Mouse (Mus musculus) adrenal gland, adult 8-10 months (tissue): ENCODE data around the gene Themis3. TPM values are rescaled to one million over a fixed set of nuclear protein-coding genes. Genes with fewer than 3 reads are reported as not detected.
"Not testable (repeated sequence)": the region's sequence is repeated elsewhere in the genome, so short reads cannot be mapped to it uniquely, and the experiment has no call there.

ENCODE experiments used
- DNase-seq: peaks from one replicate; pipeline ENCODE4 v3.0.0; 2022
- total RNA-seq, 4 experiments: library from RNA; stranded (reverse); gene quantifications; 2 replicates each; pipeline ENCODE4 v1.2.4; 2022

Gene Themis3
- total RNA-seq, 4 experiments from 2014 or later: not detected

DNA sequence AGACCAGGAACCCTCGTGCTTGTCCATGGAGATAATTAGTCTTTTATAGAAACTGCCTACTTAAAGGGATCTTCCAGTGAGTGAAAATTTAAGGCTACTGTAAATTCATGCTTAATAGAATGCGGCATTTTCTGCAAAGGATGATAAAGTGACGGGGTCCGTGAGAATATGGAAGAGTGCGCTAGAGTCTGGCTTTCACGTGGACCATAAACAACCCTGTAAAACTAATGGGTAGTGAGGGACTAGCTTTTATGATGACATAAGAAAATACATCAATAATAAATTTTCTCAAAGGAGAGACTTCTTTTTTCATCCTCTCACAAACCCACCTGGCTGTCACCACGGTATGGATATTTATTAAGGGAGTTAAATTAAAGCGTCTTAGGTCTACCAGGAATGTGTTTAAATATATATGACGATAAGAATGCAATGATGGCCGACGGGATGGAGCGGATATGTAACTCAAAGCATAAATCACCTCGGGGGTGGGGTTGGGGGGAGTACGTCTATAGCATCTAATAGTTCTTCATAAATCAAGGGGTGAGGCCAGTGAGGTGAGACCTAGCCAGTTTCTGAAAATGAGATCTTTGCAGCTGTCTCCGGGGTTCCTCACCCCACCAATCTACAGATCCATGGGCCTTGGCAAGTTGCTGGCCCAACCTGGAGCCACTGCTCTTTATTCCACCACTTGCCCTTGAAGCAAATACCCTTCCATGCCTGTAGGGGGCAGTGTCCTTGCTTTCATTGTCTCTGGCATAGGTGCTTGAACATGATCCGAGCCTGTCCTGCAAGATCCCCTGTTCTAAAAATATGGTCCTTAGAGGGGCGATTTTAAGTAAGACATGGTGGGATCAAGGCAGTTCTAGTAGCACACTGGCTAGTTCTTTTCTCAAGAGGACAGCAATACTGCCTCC lies 35.8 kb downstream of the Themis3 start:
- no peak for DNase-seq

DNA sequence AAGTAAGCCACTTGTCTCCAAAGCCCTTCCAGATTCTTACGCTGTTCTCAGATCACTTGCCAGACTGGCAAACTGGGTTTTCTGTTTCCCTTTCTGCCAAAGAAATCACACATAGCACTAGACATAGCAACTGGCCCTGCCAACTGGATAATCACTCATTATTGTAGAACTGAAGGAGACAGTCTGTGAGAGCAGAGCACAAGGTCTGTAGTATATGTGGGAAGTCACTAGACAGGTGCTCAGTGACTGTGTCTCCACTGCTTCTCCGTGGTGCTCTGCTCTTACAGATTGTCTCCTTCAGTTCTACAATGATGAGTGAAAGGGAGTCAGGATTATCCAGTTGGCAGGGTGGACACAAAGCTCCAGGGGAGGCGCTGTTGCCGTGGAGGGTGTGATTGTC lies 41.7 kb downstream of the Themis3 start:
- DNase-seq: no peak

DNA sequence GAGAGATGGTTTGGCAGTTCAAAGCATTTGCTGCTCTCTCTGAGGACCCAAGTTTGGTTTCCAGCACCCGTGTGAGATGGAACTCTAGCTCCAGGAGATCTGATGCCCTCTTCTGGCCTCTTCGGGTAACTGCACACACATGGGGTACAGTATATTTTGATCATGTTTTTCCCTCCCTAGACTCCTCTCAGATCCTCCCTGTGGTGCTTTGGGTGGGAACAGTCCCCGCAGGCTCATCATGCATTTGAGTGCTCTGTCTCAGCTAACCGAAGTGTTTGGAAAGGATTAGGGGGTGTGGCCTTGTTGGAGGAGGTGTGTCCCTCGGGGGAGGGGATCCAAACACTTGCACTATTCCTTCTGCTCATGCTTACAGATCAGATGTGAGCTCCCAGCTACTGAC lies 43.9 kb downstream of the Themis3 start:
- DNase-seq: no peak

DNA sequence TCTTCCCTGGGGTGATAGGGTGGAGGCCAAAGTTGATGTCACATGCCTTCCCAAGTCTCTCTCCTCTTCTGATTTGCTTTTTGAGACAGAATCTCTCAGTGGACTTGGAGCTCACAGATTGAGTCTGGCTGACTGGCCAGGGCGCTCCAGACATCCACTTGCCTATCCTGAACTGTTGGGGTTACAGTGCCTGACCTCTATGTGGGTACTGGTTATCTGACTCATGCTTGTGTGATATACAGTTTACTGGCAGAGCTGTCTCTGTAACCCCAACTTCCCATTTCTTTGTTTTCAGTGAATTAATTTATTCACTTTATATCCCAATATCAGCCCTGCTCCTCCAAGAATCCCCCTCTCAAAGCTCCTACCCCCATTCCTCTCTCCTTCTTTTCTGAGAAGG lies 62.1 kb downstream of the Themis3 start:
- no peak for DNase-seq

DNA sequence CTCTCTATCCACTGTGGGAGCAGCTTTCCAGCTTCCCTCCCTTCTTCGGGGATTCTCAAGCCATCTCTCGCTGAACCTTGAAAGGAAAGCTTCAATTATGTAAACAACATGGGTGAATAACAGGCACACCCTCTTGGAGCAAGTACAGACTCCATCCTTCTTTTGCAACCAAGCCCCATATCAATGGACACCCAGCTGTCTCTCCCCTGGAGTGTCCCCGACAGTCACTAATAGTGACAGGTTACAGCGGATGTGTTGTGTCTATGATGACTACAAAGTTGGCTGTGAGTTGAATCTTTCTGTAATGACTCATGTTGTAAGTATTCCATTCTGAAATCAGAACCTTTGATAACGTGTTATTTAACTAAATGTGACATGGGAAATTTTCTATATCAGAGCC lies 71.0 kb downstream of the Themis3 start:
- DNase-seq: no peak

DNA sequence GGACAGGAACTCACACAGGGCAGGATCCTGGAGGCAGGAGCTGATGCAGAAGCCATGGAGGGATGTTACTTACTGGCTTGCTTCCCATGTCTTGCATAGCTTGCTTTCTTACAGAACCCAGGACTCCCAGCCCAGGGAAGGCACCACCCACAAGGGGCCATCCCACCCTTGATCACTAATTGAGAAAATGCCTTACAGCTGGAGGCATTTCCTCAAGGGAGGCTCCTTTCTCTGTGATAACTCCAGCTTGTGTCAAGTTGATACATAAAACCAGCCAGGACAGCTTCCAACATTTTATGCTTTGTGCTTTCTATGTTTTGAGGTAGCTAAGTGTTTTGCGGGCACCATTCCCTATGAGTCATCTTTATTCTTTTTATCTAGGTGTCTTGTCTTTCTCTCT lies 71.8 kb downstream of the Themis3 start:
- not testable (repeated sequence) for DNase-seq

DNA sequence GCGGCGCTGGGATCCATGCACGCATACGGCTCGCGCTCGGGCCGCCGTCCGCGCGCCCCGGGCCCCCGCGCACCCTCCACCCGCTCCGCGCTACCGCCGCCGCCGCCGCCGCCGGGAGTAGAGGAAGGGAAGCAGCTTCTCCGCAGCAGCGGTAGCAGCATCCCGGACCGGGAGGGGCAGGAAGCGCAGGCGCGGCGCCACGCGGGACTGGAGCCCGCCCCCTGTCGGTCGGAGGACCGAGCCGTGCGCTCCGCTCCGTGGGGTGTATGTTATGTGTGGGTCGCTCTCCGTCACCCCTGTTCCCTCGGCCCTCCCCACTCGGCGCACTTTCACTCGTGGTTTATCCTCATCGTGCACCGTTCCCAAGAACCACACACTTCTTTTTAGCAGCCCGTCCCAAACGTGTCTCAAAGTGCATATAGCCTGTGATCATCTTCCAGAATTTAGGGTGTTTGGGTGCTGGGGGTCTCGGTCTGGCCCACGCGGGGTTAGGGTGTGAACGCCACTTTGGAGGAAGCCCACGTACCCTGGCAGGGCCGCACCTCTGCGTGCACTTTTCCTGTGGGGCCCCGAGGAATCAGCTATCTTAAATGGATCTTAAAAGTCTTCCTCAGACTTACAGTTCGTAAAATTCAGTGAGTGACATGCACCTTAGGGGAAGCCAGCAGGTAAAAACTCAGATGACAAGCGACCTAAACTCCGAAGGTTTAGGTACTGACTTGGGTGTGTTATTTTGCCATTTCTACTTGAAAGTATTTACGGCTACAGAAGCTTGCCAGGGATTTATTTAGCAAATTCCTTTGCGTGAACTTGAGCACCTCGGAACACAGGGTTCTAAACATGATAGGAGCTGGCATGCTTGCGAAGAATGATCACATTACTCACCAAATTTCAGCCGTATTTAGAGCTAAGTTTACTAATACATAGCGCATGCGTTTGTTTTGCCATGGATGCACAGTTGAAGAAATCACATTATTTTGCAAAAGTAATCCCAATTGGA lies 74.6 kb downstream of the Themis3 start, which contains the start of gene Rab12:
Rab12 (minus strand) TSS at position 176 of the 1,000 bp plus-strand sequence.
- DNase-seq: peak; percentile 69

DNA sequence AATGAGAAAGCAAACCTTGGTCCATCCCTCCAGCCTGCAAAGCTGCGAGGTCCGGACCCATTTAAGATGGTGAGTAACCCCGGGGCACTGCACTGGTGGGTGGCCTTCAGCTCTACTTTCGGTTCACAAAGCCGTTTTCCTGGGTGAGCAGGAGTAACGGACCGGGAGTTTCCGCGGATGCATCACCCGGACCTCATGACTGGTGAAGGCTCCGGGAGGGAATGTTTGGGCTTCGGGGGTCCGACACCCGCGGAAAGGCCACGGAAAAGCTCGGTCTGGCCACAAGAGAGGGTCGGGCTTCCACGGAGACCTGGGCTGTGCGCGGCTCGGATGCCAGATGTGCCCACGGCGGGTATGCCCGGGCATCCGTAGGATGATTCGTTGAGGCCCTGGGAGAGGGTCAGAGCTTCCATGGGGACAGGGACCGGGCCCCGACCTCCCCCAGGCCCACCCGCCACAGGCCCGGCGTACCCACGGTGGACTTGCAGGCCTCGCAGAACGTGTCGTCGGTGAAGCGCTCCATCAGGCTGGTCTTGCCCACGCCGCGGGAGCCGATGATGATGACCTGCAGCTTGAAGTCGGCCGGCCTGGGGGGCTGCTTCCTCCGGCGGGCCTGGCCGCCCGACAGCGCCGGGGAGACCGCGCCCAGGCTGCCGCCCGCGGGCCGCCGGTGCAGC lies 75.4 kb downstream of the Themis3 start:
- peak; percentile 34 for DNase-seq

DNA sequence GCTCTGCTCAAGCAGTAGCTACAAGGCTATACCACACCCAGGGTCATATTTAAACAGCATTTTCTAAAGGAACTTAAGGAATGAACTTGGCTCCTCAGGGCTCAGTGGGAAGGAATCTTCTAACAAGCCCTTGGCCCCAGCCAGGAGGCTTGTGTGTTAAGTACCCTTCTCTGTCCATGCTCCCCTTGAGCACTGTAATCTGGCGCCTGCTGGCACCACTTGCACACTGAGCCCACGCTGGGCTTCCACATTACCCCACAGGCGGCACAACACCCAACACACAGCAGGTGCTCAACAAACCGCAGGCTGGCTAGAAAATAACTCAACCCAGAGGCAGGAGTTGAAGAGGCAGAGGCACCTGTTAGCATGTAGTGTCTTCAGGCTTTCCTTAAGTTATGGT lies 77.5 kb downstream of the Themis3 start:
- no peak for DNase-seq

DNA sequence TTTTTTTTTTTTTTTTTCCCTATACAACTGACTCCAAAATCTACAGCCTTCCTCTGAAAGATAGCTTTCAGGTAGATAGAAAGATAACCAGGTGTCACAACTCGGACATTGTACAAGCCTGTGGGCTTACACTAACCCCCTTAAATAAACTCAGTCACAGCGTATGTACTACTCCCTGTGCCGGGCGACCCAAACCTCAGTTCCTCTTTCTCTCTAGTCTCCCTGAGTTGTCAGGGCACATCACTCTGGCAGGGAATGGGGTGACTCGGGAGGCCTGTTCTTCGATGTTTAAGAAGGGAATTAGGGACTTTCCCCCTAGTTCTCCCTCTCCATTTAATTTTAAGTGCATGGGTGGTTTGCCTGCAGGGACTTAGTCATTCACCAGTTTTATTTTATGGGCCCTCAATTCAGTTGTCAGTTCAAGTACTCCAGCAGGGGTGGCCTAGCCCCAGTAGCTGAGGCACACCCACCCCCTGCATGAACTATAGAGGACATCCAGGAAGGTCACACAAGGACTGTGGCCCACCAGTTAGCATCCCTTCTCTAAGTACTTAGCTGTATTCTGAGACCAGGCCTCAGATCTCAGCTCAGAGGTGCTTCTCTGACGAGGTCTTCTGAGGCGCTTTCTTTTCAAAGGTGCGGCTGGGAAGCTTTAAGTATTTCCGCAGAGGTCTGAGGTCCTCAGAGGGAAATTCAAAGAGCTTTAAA lies 80.0 kb downstream of the Themis3 start:
- DNase-seq: no peak

DNA sequence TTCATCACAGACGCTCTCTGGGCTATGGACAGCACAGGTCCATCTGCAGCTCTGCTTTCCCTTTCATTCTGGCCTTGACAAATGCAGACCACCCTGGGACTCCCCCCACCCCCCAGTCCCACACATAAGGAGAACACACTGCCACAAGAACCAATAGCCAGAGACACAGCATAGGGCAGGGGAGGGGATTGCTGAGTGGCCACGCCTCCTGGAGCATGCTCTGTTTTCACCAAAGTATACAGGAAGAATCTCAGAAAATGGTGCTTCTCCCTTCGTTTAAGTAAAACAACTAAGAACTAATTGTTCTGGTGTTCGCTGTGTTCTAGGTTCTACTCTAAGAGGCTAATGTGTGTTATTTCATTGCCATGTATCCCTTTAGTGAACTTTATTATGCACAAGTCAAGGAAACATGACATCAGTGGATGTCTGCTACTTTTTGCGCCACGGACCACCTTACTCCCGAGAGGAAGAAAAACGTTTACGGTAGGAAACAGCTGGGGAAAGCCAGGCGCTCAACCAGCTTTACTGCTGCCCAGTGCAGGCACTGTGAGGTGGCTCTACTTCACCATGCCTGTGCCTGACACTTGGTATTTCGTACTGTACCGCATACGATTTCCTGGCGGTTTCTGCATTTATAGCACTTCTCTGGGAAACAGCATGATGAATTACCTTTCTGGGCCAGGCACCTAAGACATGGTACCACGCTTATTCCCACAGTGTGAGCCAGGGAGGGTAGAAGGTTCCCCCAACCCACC lies 82.0 kb downstream of the Themis3 start:
- DNase-seq: no peak

DNA sequence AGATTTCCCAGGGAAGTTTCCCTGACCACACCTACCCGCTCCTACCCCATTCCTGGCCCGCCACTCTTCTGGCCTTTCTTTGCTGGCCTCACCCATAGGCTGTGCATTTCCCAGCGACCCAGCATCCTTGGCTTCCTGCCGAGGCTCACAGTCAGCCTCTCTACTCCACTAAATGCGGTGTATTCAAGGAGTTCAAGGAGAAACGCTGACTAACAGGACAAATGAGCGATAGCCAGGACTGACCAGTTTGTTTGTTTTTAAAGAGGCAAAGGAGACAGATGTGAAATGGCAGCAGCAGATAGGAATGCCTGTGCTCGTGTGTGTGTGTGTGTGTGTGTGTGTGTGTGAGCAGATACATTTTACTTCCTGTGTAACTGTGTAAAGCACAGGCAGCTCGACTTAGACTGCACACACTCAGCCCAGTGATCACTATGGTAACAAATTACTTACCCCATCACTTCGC lies 84.2 kb downstream of the Themis3 start:
- peak; percentile 85 for DNase-seq

DNA sequence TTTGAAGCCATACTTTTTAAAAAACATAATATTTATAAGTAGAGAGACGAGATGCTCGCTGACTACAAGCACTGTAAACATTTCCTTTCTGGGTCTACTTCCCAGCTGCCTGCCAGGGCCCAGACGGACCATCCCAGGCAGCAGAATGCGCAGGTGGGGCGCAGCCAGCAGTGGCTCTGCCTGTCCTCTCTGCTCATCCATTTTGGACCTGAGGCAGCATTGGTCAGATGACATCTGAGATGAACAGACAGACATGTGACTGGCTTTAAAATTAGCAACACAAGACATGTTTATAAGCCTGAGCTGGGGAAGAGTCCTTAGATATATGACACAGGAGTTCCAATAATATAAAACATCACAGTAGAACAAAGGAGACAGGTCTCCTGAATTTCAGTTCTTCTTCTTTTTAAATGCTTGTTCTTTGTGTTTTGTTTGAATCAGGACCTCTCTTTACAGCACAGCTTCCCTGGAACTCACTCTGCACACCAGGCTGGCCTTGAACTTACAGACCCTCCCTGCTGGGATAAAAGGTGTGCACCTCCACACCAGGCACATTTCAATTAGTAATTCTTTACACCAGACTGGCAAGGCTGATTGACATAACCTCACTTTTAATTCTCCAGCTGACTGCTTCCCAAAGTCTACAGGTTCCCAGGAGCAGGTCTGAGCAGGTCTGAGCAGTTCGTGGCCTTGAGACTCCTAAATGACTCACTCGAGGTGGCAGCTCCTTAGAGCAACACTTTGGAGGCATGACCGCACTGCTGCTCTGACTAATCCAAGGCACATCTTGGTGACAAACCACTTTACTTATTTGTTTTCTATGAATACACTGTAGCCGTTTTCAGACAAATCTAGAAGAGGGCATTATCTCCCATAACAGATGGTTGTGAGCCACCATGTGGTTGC lies 87.1 kb downstream of the Themis3 start:
- DNase-seq: peak; percentile 41

DNA sequence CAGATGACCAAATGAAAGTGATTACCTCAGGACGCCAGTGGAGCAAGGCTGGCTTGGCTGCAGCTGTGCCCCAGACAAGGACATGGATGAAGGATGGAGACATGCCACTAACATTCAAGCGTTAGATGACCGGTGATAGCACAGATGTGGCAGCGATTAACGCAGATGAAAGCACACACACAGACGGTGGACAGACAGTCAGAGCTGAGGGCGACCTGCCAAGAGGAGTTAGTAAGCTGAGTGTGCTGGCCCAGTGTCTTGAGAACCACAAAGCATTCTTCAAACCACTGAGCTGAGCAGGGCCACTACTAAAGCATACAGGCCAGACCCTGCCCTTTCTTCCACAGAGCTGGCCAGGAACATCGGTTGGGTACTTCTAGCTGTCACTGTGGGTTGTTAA lies 89.5 kb downstream of the Themis3 start:
- no peak for DNase-seq

Other genes with a start within 250 kb of the Themis3 start
- 10 to 100 TPM in 2 of 4 experiments, 1 to 10 TPM in 2; 8.2 to 17.0 (median 11.1) TPM for gene Mtcl1, start 144.9 kb downstream of the Themis3 start, total RNA-seq
- 100 to 1,000 TPM in 2 of 4 experiments, 10 to 100 TPM in 2; 81.3 to 109 (median 95.2) TPM for gene Rab12, start 74.9 kb downstream of the Themis3 start, total RNA-seq